Mouse (Mus musculus): ENCODE results near the gene Ndufaf2. TPM values are rescaled to one million over a fixed set of nuclear protein-coding genes. Genes with fewer than 3 reads are reported as not detected.
A peak's percentile ranks its signal among the peaks of the same experiment; 100 is the strongest.

Gene Ndufaf2
- polyA plus RNA-seq, 1 experiment from 2014 or later, result 62.1 TPM

GRCm38 (mm10) chr13:108069151-108069550, 89.3 kb downstream of the Ndufaf2 start:
- H3K4me1 ChIP-seq, result no peaks in the 10 kb centered on the region
- no peak overlapping the region for H3K27ac ChIP-seq
- WGBS, result 45% methylated on average over 4 of the region's 4 CpGs
- no peak for ATAC-seq (ENCODE audit: borderline replicate concordance, extremely low read depth, low FRiP score, low TSS enrichment)
- H3K9me3 ChIP-seq, result no peaks in the 10 kb centered on the region
- H3K9ac ChIP-seq, result no peak overlapping the region
- no peaks in the 10 kb centered on the region for H3K36me3 ChIP-seq
- H3K27me3 ChIP-seq, result no peaks in the 10 kb centered on the region
- no peak overlapping the region for H3K4me2 ChIP-seq
- no peak overlapping the region for H3K4me3 ChIP-seq

- peaks cover 24% of the 10 kb centered on the region for H3K4me1 ChIP-seq
- WGBS, result 77% methylated on average over 2 of the region's 2 CpGs
- H3K36me3 ChIP-seq, result no peaks in the 10 kb centered on the region
- no peaks in the 10 kb centered on the region for H3K27me3 ChIP-seq
- no peak for ATAC-seq (ENCODE audit: borderline replicate concordance, extremely low read depth, low FRiP score, low TSS enrichment)
- no peaks in the 10 kb centered on the region for H3K9me3 ChIP-seq
- H3K27ac ChIP-seq, result no peak overlapping the region
- no peak overlapping the region for H3K9ac ChIP-seq
- H3K4me3 ChIP-seq, result no peak overlapping the region
- H3K4me2 ChIP-seq, result no peak overlapping the region
These were observed 92.4 kb downstream of the Ndufaf2 start for GRCm38 (mm10) chr13:108066021-108066420.

- no peaks in the 10 kb centered on the region for H3K27me3 ChIP-seq
- no peaks in the 10 kb centered on the region for H3K36me3 ChIP-seq
- no peak overlapping the region for H3K4me3 ChIP-seq
- no peak overlapping the region for H3K4me2 ChIP-seq
- H3K9me3 ChIP-seq, result no peaks in the 10 kb centered on the region
- no peak for ATAC-seq (ENCODE audit: borderline replicate concordance, extremely low read depth, low FRiP score, low TSS enrichment)
- WGBS, result 80% methylated on average over 6 of the region's 6 CpGs
- no peak overlapping the region for H3K9ac ChIP-seq
- peaks cover 33% of the 10 kb centered on the region for H3K4me1 ChIP-seq
- no peak overlapping the region for H3K27ac ChIP-seq
These were observed 94.1 kb downstream of the Ndufaf2 start for GRCm38 (mm10) chr13:108064331-108064730.

GRCm38 (mm10) chr13:108063374-108064134, 94.9 kb downstream of the Ndufaf2 start:
- peak; percentile 80 for ATAC-seq (ENCODE audit: borderline replicate concordance, extremely low read depth, low FRiP score, low TSS enrichment)

GRCm38 (mm10) chr13:108062900-108063299, 95.5 kb downstream of the Ndufaf2 start:
- Histone ChIP-seq H3K27me3 (no peaks in the 10 kb centered on the region), H3K4me2 (no peak overlapping the region), H3K36me3 (no peaks in the 10 kb centered on the region), H3K27ac (peak overlapping the region; percentile 67), H3K4me1 (peaks cover 37% of the 10 kb centered on the region), H3K9me3 (no peaks in the 10 kb centered on the region), H3K9ac (no peak overlapping the region), H3K4me3 (no peak overlapping the region)
- WGBS, result 25% methylated on average over 5 of the region's 5 CpGs
- peak; percentile 28; the same call in 1 of the 2 replicates for ATAC-seq (ENCODE audit: borderline replicate concordance, extremely low read depth, low FRiP score, low TSS enrichment)

More at GRCm38 (mm10) chr13:108063374-108064134, 94.9 kb downstream of the Ndufaf2 start:
- H3K27ac ChIP-seq, result peak overlapping the region; percentile 67
- H3K9ac ChIP-seq, result no peak overlapping the region
- WGBS, result 47% methylated on average over 11 of the region's 11 CpGs
- no peaks in the 10 kb centered on the region for H3K9me3 ChIP-seq
- no peak overlapping the region for H3K4me2 ChIP-seq
- H3K27me3 ChIP-seq, result no peaks in the 10 kb centered on the region
- no peaks in the 10 kb centered on the region for H3K36me3 ChIP-seq
- no peak overlapping the region for H3K4me3 ChIP-seq
- peaks cover 33% of the 10 kb centered on the region for H3K4me1 ChIP-seq

- Histone ChIP-seq H3K4me3 (no peak overlapping the region), H3K9ac (no peak overlapping the region), H3K4me2 (no peak overlapping the region), H3K27ac (peak overlapping the region; percentile 59), H3K9me3 (no peaks in the 10 kb centered on the region), H3K27me3 (no peaks in the 10 kb centered on the region), H3K36me3 (no peaks in the 10 kb centered on the region), H3K4me1 (peaks cover 50% of the 10 kb centered on the region)
- no peak for ATAC-seq (ENCODE audit: borderline replicate concordance, extremely low read depth, low FRiP score, low TSS enrichment)
- WGBS, result 58% methylated on average over 8 of the region's 8 CpGs
These were observed 97.4 kb downstream of the Ndufaf2 start for GRCm38 (mm10) chr13:108060936-108061578.

GRCm38 (mm10) chr13:108060286-108060885, 98.0 kb downstream of the Ndufaf2 start:
- Histone ChIP-seq H3K4me2 (no peak overlapping the region), H3K36me3 (no peaks in the 10 kb centered on the region), H3K4me1 (peaks cover 50% of the 10 kb centered on the region), H3K9ac (no peak overlapping the region), H3K27ac (peak overlapping the region; percentile 57), H3K9me3 (no peaks in the 10 kb centered on the region), H3K4me3 (no peak overlapping the region), H3K27me3 (no peaks in the 10 kb centered on the region)
- 30% methylated on average over 7 of the region's 7 CpGs for WGBS
- ATAC-seq (ENCODE audit: borderline replicate concordance, extremely low read depth, low FRiP score, low TSS enrichment), result no peak

GRCm38 (mm10) chr13:108056896-108057295, 101.5 kb downstream of the Ndufaf2 start:
- Histone ChIP-seq H3K4me2 (no peak overlapping the region), H3K36me3 (0 out of 2 replicates have a peak, but pooled peaks cover 5% of the 10 kb centered on the region), H3K4me1 (peaks cover 31% of the 10 kb centered on the region), H3K27ac (peak overlapping the region; percentile 69), H3K9me3 (no peaks in the 10 kb centered on the region), H3K4me3 (no peak overlapping the region), H3K9ac (no peak overlapping the region), H3K27me3 (no peaks in the 10 kb centered on the region)
- peak; percentile 83 for ATAC-seq (ENCODE audit: borderline replicate concordance, extremely low read depth, low FRiP score, low TSS enrichment)
- WGBS, result 31% methylated on average over 3 of the region's 3 CpGs

GRCm38 (mm10) chr13:108047364-108047763, 111.1 kb downstream of the Ndufaf2 start:
- Histone ChIP-seq H3K27ac (no peak overlapping the region), H3K27me3 (no peaks in the 10 kb centered on the region), H3K4me3 (no peak overlapping the region), H3K4me1 (peaks cover 23% of the 10 kb centered on the region), H3K36me3 (peaks cover 11% of the 10 kb centered on the region; the same call in 1 of the 2 replicates), H3K9ac (no peak overlapping the region), H3K4me2 (no peak overlapping the region), H3K9me3 (no peaks in the 10 kb centered on the region)
- 56% methylated on average over 6 of the region's 6 CpGs for WGBS
- no peak for ATAC-seq (ENCODE audit: borderline replicate concordance, extremely low read depth, low FRiP score, low TSS enrichment)

- Histone ChIP-seq H3K4me2 (no peak overlapping the region), H3K36me3 (peaks cover 9% of the 10 kb centered on the region; the same call in 1 of the 2 replicates), H3K9ac (no peak overlapping the region), H3K27me3 (no peaks in the 10 kb centered on the region), H3K4me1 (peaks cover 26% of the 10 kb centered on the region), H3K9me3 (no peaks in the 10 kb centered on the region), H3K4me3 (no peak overlapping the region), H3K27ac (no peak overlapping the region)
- ATAC-seq (ENCODE audit: borderline replicate concordance, extremely low read depth, low FRiP score, low TSS enrichment), result no peak
- 76% methylated on average over 6 of the region's 6 CpGs for WGBS
These were observed 111.5 kb downstream of the Ndufaf2 start for GRCm38 (mm10) chr13:108046891-108047290.

- Histone ChIP-seq H3K27me3 (no peaks in the 10 kb centered on the region), H3K27ac (no peak overlapping the region), H3K4me2 (peak overlapping the region; percentile 29), H3K4me1 (peaks cover 34% of the 10 kb centered on the region), H3K9ac (no peak overlapping the region), H3K9me3 (no peaks in the 10 kb centered on the region), H3K4me3 (no peak overlapping the region), H3K36me3 (peaks cover 9% of the 10 kb centered on the region; the same call in 1 of the 2 replicates)
- ATAC-seq (ENCODE audit: borderline replicate concordance, extremely low read depth, low FRiP score, low TSS enrichment), result no peak
- 86% methylated on average over 3 of the region's 3 CpGs for WGBS
These were observed 112.4 kb downstream of the Ndufaf2 start for GRCm38 (mm10) chr13:108046071-108046470.

GRCm38 (mm10) chr13:108045646-108046045, 112.8 kb downstream of the Ndufaf2 start:
- ATAC-seq (ENCODE audit: borderline replicate concordance, extremely low read depth, low FRiP score, low TSS enrichment), result no peak
- Histone ChIP-seq H3K27ac (no peak overlapping the region), H3K9me3 (no peaks in the 10 kb centered on the region), H3K4me1 (peaks cover 38% of the 10 kb centered on the region), H3K4me2 (peak overlapping the region; percentile 29), H3K9ac (no peak overlapping the region), H3K4me3 (no peak overlapping the region), H3K36me3 (peaks cover 9% of the 10 kb centered on the region; the same call in 1 of the 2 replicates), H3K27me3 (no peaks in the 10 kb centered on the region)
- 71% methylated on average over 3 of the region's 3 CpGs for WGBS
